Mouse (Mus musculus): ENCODE measurements around the gene H2afy. TPM values are rescaled to one million over a fixed set of nuclear protein-coding genes. Genes with fewer than 3 reads are reported as not detected.

The H2afy gene
- polyA plus RNA-seq, 2 experiments from 2014 or later = 106 to 135 TPM

DNA sequence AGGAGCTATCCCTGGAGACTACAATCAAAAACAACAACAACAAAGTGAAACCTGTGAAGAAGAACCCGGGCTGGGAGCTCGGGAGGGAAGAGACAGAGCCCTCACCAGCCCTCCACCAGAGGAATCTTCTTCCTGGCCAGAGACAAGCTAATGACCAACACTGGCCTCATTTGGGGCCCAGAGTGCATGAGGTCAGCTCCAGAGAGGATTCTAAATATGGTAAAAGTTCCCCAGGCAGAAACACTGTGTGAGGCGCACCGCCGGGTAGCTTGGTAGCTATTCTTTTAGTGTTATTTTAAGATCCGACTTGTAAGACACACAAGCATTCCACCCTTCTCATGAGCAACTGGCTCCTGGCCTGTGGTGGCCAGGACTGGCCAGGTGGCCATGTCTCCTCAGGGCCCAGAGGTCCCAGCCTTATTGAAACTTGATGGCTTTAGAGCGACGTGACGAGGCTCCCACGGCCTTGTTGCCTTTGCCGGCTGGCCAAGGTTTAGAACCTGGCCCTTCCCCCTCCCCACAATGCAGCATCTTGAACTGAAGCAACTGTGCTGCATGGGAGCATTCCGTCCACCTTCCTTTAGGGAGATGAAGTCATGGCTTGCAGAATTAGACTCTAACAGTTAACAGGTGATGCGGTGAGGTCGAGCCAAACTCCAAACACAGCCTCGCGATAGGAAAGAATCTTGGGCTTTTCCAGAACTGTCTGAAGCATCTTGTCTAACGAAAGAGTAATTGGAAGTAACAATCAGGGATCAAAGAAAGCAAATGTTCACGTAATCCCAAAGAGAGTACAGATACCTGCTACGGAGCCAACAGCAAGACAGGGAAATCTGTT, 25.2 kb downstream of the H2afy start:
- ATAC-seq = no peak

DNA sequence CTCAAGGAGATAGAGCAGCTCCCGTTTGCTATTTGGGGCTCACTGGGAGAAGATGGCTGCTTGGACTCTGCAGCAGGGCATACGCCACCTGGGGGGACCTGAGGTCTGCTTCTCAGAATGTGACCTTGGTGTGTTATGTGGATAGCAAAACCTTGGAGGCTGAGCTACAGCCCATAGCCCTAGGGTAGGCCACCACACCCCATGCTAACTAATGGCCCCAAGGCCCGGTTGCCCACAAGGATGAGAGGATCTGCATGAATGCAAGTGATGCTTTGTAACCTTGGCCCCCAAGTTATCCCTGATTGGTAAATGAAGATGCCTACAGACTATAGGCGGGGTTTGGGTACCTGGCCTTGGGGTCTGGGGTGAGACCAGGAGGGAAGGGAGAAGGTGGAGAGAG, 26.5 kb downstream of the H2afy start:
- no peak for ATAC-seq

DNA sequence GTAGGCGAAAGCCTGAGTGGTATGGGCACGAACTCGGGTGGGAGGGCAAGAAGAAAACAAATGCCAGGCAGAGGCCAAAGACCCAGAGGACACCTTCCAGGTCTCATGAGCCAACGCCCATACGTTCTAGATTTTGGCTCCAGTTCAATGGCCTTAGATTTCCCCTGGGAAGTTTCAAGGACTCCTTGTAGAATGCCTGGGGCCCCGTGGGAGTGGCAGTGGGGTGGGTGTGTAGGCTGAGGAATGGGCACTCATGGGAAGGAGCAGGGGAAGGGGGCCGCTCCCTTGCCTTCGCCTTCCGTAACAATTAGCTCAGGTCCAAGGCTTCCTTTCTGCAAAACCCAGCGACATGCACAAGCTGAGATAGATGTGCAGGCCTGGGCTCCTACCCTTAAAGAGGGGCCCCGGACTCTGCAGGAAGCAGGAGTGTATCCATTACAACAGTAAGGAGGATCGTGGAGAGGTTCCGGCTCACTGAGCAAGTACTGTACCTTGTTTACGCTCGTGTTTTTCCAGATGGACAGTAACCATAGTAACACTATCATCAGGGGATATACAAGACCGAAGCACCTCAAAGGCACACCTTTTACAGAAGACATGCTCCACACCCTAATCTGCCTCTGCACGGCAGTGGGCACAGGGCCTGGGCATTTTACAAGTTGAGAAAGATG, 27.2 kb downstream of the H2afy start:
- no peak for ATAC-seq

DNA sequence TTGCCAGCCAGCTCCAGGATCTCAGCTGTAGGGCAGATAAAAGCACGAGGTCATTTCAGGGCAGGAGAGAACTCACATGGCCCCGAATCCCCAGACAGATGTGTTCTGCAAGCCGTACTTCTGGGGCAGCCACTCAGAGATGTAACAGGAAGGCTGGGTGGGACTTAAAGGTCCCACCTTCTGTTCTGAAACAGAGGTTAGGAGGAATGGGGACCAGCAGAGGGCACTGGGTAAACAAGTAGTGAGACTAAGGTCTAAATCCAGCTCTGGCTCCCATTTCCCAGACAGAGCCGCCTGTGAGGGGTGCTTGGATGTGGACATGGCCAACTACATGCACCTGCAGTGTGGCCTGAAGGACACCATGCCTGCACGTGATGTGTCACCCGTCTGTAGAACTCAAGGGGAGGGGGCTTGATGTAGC, 31.2 kb downstream of the H2afy start:
- ATAC-seq = no peak

DNA sequence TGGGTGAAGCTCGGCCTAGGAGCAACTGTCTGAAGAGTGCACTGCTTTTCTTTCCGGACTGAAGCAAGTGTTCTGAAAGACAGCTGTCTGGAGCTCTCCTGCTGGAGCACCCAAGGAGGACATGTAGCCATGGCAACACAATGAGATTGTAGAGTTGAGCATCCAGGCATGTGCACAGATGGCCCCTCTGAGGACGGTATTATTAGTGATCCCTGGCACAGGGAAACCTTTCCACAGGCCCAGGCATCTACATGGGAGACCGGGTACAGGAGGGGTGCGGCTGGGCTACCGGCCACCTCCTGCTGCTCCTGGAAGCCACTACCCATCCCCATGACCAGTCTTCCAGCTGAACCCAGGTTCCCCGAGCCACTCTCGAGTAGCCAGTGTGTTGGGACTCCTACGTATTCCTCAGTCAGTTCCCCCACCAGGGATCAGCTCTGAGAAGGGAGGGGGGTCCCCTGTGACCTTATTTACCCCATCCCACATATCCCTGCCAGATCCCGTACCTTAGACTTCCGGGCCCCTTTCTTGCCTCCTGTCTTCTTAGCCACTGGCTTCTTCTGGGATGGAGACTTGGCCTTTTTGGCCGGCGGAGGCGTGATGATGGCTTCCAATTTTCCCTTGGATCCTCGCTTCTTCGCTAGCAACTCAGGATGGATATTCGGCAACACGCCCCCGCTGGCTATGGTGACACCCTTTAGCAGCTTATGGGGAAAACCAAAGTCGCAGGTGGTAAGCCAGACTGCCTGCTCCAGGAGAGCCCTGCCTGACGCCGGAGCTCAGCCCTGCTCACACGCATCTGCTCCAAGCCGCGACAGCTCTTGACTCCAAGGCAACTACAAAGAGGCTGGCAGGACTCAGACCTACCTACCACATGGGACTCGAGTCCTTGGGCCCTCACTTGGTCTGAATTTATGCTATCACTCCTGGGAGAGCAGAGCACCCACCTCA, 32.1 kb downstream of the H2afy start:
- no peak for ATAC-seq

DNA sequence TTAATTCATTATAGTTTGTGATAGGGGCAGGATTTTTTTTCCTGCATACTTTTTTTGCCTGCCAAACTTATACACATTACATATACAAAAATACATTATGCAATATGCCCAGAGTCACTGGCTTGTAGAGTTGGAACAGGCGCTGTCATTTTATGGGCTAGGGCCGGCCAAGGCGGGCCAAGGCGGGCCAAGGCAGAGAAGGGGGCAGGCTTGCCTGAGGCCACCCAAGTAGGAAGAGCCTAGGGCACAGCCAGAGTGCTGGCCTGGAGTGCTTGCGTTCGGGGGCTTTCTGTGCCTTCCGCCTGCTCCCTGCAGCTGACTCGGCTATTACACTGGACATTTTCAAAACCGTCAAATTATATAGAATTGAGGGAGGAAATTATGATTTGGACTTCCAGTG, 34.0 kb downstream of the H2afy start:
- no peak for ATAC-seq

DNA sequence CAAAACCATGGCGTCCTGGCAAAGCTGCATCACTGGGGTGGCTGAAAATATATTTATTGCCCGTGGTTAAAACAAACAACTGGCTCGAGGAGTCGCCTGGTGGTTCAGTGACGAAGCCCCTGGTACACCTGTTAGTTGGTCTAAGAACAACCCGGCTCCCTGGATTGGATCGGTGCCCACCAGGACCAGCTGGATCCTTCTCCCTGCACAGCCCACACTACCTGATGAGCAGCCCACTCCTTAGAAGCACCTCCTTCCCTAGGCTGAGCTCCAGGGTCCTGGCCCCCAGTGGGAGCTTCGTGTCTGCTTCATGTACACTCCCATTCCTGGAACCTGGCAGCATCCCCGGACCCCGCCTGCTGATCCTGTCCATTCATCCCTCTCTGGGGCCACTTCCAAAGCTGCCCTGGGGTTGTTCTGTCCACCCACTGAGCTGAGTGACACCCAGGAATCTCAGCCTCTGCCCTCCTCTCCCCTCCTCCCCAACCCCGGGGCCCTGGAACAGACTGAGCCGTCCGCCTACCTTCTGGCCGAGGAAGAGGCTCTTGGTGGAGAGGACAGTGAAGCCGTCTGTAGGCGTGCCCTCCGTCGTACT, 40.5 kb downstream of the H2afy start:
- no peak for ATAC-seq

DNA sequence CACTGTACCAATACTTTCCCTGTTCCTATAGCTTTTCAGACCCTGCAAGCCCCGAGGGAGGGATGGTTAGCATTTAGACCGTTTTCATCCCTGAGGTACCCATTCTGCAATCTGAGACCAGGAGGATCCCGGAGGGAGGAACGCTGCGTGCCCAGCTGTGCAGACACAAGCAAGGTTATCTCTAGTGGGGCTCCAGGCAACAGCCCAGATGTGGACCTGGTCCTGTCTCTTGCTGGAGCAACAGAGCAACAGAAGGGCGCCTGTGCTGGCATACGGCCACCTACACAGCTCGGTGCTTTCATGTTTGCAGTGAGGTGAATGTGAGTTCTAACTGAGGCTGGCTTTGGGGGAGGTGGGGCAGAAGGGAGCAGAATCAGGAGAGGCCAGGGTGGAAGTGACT, 41.6 kb downstream of the H2afy start:
- no peak for ATAC-seq

DNA sequence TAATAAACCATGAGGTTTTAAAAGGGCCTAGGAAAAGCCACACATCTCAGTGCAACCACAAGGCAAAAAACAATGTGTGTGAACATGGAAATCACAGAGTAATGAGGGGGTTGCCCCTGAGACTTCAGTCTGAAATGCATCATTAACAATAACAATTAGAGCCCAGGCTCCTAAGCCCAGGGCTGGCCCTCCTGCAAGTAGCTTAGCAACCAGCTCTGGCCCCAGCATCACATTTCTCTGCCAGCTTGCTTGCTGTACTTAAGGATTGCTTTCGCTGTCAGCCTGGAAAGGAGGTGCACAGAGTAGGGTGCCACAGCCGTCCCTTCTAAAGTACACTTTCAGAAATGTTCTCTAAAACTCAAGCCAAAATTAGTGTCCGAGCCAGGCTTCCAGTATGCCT, 42.5 kb downstream of the H2afy start:
- no peak for ATAC-seq

DNA sequence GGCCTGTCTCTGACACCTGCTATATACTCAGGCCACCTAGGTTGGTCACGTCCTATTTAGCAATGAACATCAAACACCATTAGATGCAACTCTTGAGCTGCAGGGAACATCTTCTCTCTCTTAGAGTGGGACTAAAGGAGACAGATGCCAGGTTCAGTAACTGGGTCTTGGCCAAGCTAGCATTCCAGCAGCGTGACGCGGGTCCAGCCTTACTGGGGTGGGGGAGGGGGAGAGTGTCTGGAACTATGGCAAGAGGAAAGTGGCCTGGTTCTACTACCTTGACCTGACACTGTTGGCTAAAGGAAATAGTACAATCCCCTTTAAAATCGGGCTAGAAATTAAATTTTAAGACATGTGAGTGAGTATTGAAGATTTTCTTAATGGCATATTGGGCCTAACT, 43.6 kb downstream of the H2afy start:
- ATAC-seq = no peak

DNA sequence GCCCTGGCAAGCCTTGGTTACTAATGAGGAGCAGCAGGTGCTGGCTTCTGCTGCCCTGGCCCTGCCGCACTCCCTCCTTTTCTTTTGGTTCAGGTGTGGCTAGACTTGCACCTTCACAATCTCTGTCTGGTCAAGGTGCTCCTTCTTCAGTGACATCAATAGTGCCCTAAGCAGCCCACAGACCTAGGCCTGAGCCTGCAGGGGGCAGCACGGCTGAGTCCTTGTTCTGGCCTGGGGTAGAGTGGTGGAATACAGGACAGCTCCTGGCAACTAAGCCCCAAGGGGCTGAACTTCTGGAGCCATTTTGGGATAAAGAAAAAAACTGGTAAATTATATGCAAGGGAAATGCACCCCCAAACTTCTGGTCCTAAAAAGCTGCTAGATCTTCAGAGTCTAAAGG, 45.6 kb downstream of the H2afy start:
- no peak for ATAC-seq

DNA sequence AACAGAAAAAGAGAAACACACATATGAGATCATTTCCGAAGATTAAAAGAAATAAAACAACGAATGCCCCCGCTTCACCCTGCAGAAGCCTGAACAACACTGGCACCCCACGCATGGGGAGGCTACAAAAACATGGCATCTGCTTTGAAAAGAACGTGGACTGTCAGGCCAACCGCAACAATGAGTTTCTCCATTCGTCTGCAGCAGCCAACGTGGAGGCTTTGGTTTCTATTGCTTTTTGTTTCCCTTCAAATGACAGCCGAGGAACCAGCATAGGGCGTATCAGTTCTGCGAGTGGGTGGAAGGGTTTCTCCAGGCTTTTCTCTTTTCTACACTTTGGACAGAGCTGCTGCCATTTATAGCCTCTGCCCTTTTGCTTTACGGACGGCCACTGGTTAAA, 47.6 kb downstream of the H2afy start:
- ATAC-seq = no peak

DNA sequence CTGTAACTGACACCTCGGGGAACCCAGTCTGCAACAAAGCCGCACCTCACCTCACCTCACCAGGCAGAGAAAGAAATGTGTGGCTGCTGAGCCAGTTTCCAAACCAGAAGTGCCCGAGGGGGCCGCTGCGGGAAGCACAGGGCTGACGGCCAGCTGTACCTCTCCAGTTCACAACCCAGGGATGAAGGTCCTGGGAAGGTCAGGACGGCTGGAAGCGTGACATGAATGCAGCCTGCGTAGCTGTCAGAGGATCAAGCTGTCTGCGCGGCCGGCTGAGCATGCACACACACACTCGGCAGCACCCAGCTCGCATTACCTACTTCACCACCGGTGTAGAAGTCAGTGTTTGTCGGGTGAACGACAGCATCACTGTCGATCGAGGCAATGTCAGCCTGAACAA, 48.2 kb downstream of the H2afy start:
- ATAC-seq = no peak

DNA sequence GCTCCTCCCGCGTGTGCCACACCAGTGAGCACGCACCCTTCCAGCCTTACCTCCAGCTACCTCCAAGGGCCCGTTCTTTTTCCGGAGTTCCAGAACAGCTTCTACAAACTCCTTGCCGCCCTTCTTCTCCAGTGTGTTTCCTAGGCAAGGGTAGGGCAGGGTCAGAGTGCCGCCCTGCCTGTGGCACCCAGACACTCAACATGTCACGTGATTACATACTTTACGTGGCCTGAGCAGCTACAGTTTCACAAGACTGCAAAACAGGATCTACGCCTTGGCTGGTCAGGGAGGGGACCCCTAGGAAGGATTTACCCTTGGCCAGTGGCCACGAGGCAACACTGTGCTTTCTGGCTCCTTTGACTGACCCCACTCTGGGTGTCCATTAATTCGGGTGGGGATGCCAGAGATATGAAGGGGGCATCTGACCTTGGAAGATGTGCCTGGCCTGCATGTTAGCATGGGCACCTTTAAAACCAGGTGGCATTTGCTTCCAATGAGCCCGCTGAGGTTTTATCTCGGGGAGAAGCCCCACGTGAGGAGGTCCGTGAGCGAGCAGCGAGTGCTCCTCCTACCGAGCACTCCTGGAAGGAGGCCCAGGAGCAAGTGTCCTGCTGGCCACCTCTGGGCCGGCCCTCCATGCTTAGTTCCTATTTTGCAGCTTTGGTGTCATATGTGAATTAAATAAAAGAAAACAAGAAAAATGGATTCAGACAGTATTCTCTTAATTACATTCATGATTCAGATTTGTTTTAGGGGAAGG, 51.8 kb downstream of the H2afy start:
- ATAC-seq = no peak

DNA sequence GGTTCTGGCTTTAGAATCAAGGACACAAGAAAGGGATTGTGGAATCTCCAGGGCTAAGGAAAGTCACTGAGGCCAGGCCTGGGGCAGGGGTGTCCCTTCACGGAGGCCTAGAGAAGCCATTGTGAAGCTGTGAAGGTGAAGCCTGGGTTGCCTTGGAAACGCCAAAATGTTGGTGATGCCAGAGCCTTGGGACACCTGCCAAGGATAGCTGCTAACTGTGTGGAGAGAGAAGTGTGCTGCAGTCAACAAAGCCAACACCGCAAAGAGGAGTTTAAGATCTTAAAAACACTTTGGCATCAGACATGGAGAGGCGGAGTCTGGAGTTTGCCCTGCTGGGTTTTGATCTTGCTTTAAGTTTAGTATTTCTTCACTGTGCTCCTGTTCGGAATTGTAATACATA, 54.5 kb downstream of the H2afy start:
- ATAC-seq = no peak

DNA sequence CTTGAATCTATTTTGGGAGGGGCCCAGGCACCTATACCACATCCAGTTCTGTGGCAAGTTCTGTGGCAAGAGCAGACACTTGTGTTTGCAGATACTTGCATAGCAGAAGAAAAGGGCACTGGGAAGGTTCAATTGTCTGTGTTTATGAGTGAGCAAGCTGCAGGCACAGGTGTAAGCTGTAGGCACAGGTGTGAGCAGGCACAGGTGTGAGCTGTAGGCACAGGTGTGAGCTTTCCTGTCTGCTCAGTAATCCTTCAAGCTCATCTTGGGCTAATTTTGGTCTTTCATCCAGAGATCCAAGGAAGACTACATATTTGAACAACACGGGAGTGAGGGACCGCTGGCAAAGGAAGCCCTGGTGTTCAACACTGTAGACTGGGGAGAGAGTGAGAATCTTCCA, 56.5 kb downstream of the H2afy start:
- ATAC-seq = no peak

DNA sequence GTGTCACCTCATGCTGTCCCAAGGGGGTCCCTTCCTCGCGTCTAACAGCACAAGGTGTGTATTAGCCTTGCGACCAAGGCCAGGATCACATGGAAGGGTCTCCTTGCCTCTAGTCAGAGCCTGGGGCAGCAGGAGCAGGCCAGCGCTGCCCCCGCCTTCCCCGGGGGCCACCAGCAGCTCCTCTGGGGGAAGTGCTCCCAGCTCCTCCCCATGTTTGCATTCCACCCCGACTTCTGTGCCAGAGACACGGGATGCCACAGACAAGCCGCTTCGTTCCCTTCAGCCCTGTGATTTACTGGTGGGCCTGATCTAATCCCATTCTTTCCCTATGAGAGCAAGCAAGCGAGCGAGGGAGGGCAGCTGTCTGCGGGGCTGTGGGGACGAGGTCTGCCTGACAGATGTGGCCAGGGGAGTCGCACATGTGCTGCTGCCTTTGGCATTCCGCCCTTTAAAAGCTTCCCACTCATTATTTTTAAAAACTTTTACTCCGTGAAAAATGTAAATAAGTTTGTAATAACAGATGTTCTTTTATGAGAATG, 57.4 kb downstream of the H2afy start:
- no peak for ATAC-seq

DNA sequence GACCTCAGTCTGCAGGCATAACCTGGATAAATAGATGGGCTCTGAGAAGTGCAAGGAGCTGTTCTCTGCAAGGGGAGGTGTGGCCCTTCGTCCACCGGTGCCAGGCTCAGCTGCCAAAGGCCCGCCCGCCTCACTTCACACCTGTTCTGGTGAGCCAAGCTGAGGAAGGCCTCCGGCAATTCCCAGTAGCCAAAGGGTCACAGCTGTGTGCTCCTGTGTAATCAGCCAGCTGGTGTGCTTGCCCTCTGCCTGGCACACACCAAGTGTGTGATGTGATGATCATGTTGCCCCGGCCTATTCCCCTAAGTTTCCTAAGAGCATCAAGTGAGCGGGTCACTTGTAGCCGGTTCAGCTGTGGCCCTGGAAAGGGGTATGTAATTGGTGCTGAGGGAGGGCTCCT, 60.2 kb downstream of the H2afy start:
- no peak for ATAC-seq

DNA sequence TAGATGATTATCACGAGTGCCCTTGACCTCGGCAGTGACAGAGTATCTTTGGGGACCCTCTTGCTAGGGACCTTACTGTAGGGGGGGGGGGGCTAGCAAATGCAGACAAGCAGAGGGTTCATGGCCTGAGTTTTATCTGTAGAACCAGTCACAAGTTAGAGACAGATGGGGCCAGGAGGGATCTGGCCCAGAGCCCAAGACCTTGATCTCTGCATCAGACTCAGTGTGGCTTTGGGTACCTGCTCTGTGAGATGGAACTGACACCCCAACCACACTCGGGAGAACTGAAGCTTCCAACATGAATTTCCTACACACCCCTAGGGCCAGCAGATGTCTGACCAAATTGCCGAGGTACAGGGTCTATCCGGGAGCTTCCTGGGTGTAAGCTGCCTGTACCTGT, 63.0 kb downstream of the H2afy start:
- ATAC-seq = no peak

DNA sequence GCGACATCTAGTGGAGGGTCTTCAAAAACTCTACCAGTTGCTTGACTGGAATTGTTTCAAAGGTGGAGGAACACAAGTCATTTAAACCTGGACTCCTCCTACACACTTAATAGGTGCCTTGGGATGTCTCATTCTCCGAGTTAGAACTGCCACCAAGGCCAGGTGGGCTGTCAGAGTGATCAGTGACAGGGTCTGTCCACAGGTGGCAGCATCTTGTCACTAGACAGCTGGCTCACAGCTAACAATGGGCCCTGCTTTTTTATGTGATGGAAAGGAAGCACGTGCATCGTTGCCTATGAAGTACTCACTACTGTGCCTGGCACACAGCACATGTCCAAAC, 63.9 kb downstream of the H2afy start:
- no peak for ATAC-seq

DNA sequence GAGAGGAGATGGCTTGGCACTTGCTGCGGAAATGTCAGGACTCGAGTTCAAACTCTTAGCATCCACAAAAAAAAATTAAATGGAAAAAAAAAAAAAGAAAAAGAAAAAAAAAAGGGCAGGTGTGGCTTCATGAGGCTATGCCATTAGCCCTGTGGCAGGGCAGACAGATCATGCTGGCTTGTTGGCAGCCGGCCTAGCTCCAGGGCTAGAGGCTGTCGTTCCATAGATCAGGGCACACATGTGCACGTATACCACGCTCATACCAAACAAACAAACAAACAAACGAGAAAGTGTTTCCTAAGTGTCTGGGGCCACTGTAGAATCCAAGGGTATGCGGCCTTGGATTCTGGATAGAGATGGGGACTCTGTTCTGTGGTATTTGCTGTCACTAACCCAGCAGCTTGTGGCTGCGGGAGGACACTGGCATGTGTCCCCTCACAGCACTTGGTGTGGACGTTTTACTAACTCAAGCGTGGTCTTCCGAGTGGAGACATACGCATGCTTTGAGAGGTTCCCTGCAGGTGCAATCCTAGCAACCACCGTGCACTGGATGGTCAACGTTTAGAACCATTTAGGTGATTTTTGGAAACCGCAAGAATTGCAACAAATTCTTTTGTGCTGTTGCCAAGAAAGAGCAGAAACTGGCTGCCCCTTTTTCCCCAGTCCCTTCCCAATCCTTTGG, 64.4 kb downstream of the H2afy start:
- no peak for ATAC-seq
